Mouse (Mus musculus) splenic B cell, adult 2 months (primary cell): ENCODE measurements around the gene Tmem254b.
"Not testable (repeated sequence)": the region's sequence is repeated elsewhere in the genome, so short reads cannot be mapped to it uniquely, and the experiment has no call there.

Experiments
- DNase-seq: peaks from one replicate; pipeline ENCODE4 v3.0.0-alpha.2; 2011; ENCODE audit warnings: low read depth, low spot score
- H3K27me3 ChIP-seq: 2 replicates; pipeline ENCODE4 v1.6.1; 2012; ENCODE audit warnings: mild to moderate bottlenecking, low read length, moderate library complexity, mixed read lengths; ENCODE audit not compliant: control insufficient read depth, poor library complexity, insufficient read depth, severe bottlenecking
- H3K36me3 ChIP-seq: 2 replicates; pipeline ENCODE4 v1.6.1; 2012; ENCODE audit warnings: mild to moderate bottlenecking, low read length, moderate library complexity, mixed read lengths; ENCODE audit not compliant: control insufficient read depth, poor library complexity, insufficient read depth, severe bottlenecking

Tmem254b gene

GRCm38 (mm10) chr14:26206926-26207247 lies at the start of gene Tmem254b:
Tmem254b (minus strand) TSS chr14:26207041.
- not testable (repeated sequence) for H3K36me3 ChIP-seq, DNase-seq

GRCm38 (mm10) chr14:26237183-26237582 lies 30.3 kb upstream of the Tmem254b start:
- H3K27me3 ChIP-seq, DNase-seq, H3K36me3 ChIP-seq: not testable (repeated sequence)

More at GRCm38 (mm10) chr14:26206926-26207247, at the start of gene Tmem254b:
- H3K27me3 ChIP-seq, result not testable (repeated sequence)

GRCm38 (mm10) chr14:26216233-26217000 lies 9.6 kb upstream of the Tmem254b start:
- not testable (repeated sequence) for DNase-seq, H3K36me3 ChIP-seq, H3K27me3 ChIP-seq

- H3K27me3 ChIP-seq, DNase-seq, H3K36me3 ChIP-seq: not testable (repeated sequence)
Measured at GRCm38 (mm10) chr14:26206197-26206925, 480 bp downstream of the Tmem254b start.

GRCm38 (mm10) chr14:26197851-26198250 lies 9.0 kb downstream of the Tmem254b start:
- not testable (repeated sequence) for DNase-seq, H3K27me3 ChIP-seq, H3K36me3 ChIP-seq

GRCm38 (mm10) chr14:26188361-26188760 lies 18.5 kb downstream of the Tmem254b start:
- H3K36me3 ChIP-seq, DNase-seq, H3K27me3 ChIP-seq: not testable (repeated sequence)

- not testable (repeated sequence) for H3K36me3 ChIP-seq, DNase-seq, H3K27me3 ChIP-seq
Measured at GRCm38 (mm10) chr14:26186638-26187037, 20.2 kb downstream of the Tmem254b start.

GRCm38 (mm10) chr14:26182380-26182779 lies 24.5 kb downstream of the Tmem254b start, which contains the start of gene Plac9b:
Plac9b (minus strand) TSS chr14:26182480.
- not testable (repeated sequence) for DNase-seq, H3K27me3 ChIP-seq, H3K36me3 ChIP-seq

- not testable (repeated sequence) for H3K27me3 ChIP-seq, H3K36me3 ChIP-seq, DNase-seq
Measured at GRCm38 (mm10) chr14:26181660-26182059, 25.2 kb downstream of the Tmem254b start.

- not testable (repeated sequence) for DNase-seq, H3K27me3 ChIP-seq, H3K36me3 ChIP-seq
Measured at GRCm38 (mm10) chr14:26175028-26175427, 31.8 kb downstream of the Tmem254b start.

- DNase-seq, H3K36me3 ChIP-seq, H3K27me3 ChIP-seq: not testable (repeated sequence)
Measured at GRCm38 (mm10) chr14:26173955-26174354, 32.9 kb downstream of the Tmem254b start.

GRCm38 (mm10) chr14:26165266-26165665 lies 41.6 kb downstream of the Tmem254b start:
- not testable (repeated sequence) for DNase-seq, H3K36me3 ChIP-seq, H3K27me3 ChIP-seq

GRCm38 (mm10) chr14:26162423-26162822 lies 44.4 kb downstream of the Tmem254b start:
- not testable (repeated sequence) for H3K36me3 ChIP-seq, DNase-seq, H3K27me3 ChIP-seq

- not testable (repeated sequence) for DNase-seq, H3K36me3 ChIP-seq, H3K27me3 ChIP-seq
Measured at GRCm38 (mm10) chr14:26161156-26161555, 45.7 kb downstream of the Tmem254b start.

- H3K36me3 ChIP-seq, H3K27me3 ChIP-seq, DNase-seq: not testable (repeated sequence)
Measured at GRCm38 (mm10) chr14:26156032-26156431, 50.8 kb downstream of the Tmem254b start.
